Mouse (Mus musculus): ENCODE results near the gene Gm2564. TPM values are rescaled to one million over a fixed set of nuclear protein-coding genes. Genes with fewer than 3 reads are reported as not detected.
"Not testable (repeated sequence)": the region's sequence is repeated elsewhere in the genome, so short reads cannot be mapped to it uniquely, and the experiment has no call there.

Gene Gm2564
- not detected in 2 replicates for polyA plus RNA-seq (2012)

DNA sequence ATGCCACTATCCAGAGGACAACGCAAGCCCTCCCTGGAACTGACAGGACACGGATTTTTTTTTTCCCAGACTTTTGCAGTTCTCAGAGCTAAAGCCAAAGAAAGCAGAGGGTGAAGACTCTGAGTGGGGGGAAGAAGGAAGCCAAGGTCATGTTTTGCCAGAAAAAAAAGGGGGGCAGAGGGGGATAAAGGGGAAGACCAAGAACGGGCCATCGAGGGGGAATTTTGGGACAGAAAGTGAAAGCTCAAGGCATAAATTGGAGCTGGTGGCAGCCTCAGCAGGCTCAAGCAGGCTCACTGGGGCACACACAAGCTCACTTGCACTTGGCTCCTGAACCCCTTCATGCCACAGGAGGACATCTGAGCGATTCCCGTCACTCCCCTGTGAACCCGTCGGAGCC lies at the start of gene Gm2564:
Gm2564 (plus strand) TSS at position 301 of the 400 bp plus-strand sequence.
- H3K36me3 ChIP-seq (ENCODE audit: control insufficient read depth); H3K27me3 ChIP-seq (ENCODE audit: control insufficient read depth); H3K9me3 ChIP-seq (ENCODE audit: control insufficient read depth, low read length); H3K4me3 ChIP-seq (replicated peaks); H3K4me1 ChIP-seq (ENCODE audit: control insufficient read depth): not testable (repeated sequence)

DNA sequence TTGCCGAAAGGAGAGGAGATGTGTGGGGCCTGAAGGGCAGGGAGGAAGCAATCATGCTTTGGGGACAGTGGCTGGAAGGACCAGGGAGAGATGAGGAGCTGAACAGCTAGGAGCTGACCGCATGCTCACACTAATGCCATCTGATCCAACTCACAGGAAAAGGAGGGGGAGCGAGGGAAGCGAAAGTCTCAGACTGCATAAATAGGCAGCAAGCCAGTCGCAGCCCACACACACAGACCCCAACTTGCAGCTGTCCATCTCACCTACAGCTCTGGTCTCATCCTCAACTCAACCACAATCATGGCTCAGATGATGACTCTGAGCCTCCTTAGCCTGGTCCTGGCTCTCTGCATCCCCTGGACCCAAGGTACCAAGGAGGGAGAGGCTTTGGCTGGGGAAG lies 17.6 kb upstream of the Gm2564 start, which contains the start of gene Gm10591:
Gm10591 (plus strand) TSS at position 301 of the 400 bp plus-strand sequence.
- not testable (repeated sequence) for H3K36me3 ChIP-seq (ENCODE audit: control insufficient read depth); H3K9me3 ChIP-seq (ENCODE audit: control insufficient read depth, low read length); H3K4me1 ChIP-seq (ENCODE audit: control insufficient read depth); H3K27me3 ChIP-seq (ENCODE audit: control insufficient read depth); H3K4me3 ChIP-seq (replicated peaks)

DNA sequence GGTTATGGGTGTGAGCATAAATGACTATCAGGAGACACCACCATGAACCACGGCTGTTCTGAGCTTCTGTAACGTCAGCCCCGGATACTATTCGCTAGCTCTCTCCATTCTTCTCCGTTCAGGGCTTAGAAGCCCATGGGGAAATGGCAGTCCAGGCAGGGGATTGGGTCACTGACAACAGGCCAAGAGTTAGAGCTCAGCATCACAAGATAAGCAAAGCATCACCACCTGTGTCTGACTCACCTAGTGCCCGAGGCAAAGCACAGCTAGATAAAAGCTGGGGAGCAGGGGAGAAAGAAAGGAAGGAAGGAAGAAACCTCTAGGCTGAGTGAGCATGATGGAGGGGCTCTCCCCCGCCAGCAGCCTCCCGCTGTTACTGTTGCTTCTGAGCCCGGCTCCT lies 25.4 kb downstream of the Gm2564 start, which contains the start of gene Ccl27b:
Ccl27b (plus strand) TSS at position 301 of the 400 bp plus-strand sequence.
- not testable (repeated sequence) for H3K9me3 ChIP-seq (ENCODE audit: control insufficient read depth, low read length); H3K4me1 ChIP-seq (ENCODE audit: control insufficient read depth); H3K27me3 ChIP-seq (ENCODE audit: control insufficient read depth); H3K4me3 ChIP-seq (replicated peaks); H3K36me3 ChIP-seq (ENCODE audit: control insufficient read depth)

DNA sequence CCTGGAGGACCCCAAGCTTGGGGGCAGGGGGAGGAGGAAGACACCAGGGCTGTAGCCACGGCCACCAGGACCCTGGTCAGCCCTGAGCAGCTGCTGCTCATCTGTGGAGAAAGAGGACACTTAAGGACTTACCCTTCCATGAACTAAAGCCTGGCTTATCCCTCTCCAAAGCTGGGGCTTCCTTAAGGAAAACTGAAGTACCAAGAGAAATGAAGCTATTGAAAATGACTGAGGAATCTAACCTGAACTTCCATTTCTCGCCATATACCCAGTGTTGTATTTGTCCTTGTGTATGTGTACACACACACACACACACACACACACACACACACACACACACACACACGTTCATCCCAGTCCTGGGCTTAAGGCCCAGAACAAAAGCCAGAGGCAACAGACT lies 32.3 kb downstream of the Gm2564 start, which contains the start of gene Il11ra2:
Il11ra2 (minus strand) TSS at position 101 of the 400 bp plus-strand sequence.
- not testable (repeated sequence) for H3K9me3 ChIP-seq (ENCODE audit: control insufficient read depth, low read length); H3K27me3 ChIP-seq (ENCODE audit: control insufficient read depth); H3K36me3 ChIP-seq (ENCODE audit: control insufficient read depth); H3K4me3 ChIP-seq (replicated peaks); H3K4me1 ChIP-seq (ENCODE audit: control insufficient read depth)

DNA sequence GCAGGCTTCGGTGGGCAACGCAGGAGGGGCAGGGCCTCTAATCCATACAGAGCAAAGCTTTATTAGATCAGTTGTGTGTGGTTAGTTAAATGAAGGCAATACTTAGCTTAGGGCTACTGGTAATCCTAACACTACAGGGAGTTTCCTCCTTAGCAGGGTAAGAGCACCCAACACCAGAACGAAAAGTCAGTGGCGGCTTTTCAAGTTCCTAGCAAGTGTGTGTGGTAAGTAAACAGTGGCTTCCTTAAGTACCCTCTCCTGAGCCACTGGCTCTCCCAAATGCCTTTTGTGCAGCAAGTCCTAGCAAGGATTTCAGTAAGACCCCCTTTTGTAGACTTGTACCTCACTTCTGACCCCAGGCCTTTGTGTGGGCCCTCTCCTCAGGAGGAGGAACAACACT lies 45.9 kb downstream of the Gm2564 start:
- not testable (repeated sequence) for H3K36me3 ChIP-seq (ENCODE audit: control insufficient read depth); H3K27me3 ChIP-seq (ENCODE audit: control insufficient read depth); H3K4me3 ChIP-seq (replicated peaks); H3K4me1 ChIP-seq (ENCODE audit: control insufficient read depth); H3K9me3 ChIP-seq (ENCODE audit: control insufficient read depth, low read length)

DNA sequence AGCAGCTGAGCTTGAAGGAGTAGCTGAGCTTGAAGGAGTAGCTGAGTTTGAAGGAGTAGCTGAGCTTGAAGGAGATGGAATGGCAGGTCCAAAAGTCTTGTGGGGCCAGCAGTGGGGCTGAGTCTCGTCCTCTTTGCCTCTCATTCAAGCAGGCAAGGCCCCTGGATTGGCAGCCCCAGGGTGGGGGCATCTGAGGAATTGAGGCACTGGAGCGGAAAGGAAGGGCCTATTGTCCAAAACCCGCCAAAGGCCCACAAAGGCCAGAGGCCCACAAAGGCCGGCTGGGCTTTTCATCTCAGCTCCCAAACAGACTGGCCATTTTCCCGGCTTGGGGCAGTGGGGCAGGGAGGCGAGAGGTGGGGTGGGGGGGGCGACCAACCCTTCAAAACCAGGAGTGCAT lies 49.8 kb downstream of the Gm2564 start:
- not testable (repeated sequence) for H3K36me3 ChIP-seq (ENCODE audit: control insufficient read depth); H3K4me3 ChIP-seq (replicated peaks); H3K27me3 ChIP-seq (ENCODE audit: control insufficient read depth); H3K4me1 ChIP-seq (ENCODE audit: control insufficient read depth); H3K9me3 ChIP-seq (ENCODE audit: control insufficient read depth, low read length)

DNA sequence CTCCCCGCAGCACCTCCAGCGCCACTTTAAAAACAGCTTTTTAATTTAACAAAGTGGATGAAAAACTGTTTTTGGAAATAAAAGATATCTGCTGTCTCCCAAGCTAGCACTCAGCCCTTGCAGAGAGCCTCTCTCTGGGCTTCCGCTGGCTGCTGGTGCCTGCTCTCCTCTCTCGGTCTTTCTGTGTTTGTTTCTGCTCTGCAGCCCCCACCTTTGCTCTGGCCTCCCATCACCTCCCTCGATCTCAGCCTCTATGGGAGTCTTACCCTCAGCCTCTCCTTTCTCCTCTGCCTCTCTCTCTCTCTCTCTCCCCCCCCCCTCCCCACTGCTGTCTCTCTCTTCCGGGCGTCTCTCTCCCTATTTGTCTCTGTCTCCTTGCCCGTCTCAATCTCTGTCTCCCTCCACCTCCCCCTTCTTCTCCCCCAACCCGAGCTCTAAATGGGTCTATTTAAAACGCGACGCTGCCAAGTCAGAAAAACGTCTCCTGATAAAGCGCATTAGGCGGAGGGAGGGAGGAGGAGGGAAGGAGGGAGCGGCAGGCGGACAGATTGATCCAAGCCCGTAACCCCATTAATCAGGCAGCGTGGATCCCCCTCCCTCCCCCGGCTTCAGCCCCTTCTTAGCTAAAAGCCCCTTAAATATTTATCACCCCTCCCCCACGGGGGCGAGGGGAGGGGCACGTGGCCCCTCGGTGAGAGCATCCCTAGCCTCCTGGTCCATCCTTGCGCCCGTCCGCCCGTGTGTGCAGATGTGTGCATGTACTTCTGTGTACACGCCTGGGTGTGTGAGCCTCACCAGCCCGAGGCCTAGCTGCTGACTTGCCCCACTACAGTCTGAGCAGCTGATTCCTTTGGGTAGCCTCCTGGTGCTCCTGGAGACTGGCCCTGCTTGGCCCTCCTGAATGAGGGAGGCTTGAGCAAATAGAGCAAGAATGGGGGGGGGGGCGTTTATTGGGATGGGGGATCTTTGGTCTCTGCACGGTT lies 51.1 kb downstream of the Gm2564 start:
- not testable (repeated sequence) for H3K36me3 ChIP-seq (ENCODE audit: control insufficient read depth); H3K27me3 ChIP-seq (ENCODE audit: control insufficient read depth); H3K4me1 ChIP-seq (ENCODE audit: control insufficient read depth); H3K4me3 ChIP-seq (replicated peaks); H3K9me3 ChIP-seq (ENCODE audit: control insufficient read depth, low read length)

Other genes with a start within 250 kb of the Gm2564 start
- 0.97 TPM in 1 of 2 replicates, not detected in the other for gene Gm21586, start 190.3 kb upstream of the Gm2564 start, polyA plus RNA-seq (2012)
- not detected in 2 replicates for gene Gm2163, start 163.0 kb upstream of the Gm2564 start, polyA plus RNA-seq (2012)
- not detected in 2 replicates for gene Fam205a2, start 101.5 kb upstream of the Gm2564 start, polyA plus RNA-seq (2012)
- gene Gm10591, start 17.5 kb upstream of the Gm2564 start, polyA plus RNA-seq (2012): not detected in 2 replicates
- gene Ccl27b, start 25.5 kb downstream of the Gm2564 start, polyA plus RNA-seq (2012): not detected in 2 replicates
- 0.03 TPM in 1 of 2 replicates, not detected in the other for gene Il11ra2, start 32.2 kb downstream of the Gm2564 start, polyA plus RNA-seq (2012)
- gene 4930578G10Rik, start 105.8 kb downstream of the Gm2564 start, polyA plus RNA-seq (2012): not detected in 2 replicates
- not detected in 2 replicates for gene Ccl19, start 126.9 kb downstream of the Gm2564 start, polyA plus RNA-seq (2012)
- not detected in 2 replicates for gene Ccl21a, start 144.3 kb downstream of the Gm2564 start, polyA plus RNA-seq (2012)
- gene Fam205a1, start 224.2 kb downstream of the Gm2564 start, polyA plus RNA-seq (2012): 0.01 TPM in 1 of 2 replicates, not detected in the other
- gene Gm12394, start 227.1 kb downstream of the Gm2564 start, polyA plus RNA-seq (2012): not detected in 2 replicates
- gene Fam205c, start 244.5 kb downstream of the Gm2564 start, polyA plus RNA-seq (2012): not detected in 2 replicates

Data from erythroblast, embryonic 14.5 days (primary cell).